Mouse (Mus musculus): ENCODE results near the gene Drg2. TPM values are rescaled to one million over a fixed set of nuclear protein-coding genes. Genes with fewer than 3 reads are reported as not detected.

Drg2 gene
- total RNA-seq, 2 experiments from 2014 or later: 72.1 to 72.3 TPM

DNA sequence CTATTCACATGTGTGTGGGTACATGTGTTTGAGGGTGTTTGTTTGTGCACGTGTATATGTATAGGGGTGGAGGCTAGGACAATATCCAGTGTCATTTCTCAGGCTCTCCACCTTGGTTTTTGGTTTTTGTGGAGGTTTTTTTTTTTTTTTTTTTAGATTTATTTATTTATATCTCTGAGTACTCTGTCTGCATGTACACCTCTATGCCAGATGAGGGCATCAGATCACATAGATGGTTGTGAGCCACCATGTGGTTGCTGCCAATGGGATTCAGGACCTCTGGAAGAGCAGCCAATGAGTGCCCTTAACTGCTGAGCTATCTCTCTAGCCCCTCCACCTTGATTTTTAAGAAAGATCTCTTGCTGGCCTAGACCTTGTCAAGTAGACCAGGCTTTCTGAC lies 3.6 kb downstream of the Drg2 start:
- intact Hi-C loops (cut with DNase I): loop anchor here (10.0 kb wide), 1 partner anchor 87 kb away; no protein-coding TSS in a partner anchor
- DNase-seq: no peak

- intact Hi-C loops (cut with DNase I): no loop called here
- no peak for DNase-seq
Observed at GRCm38 (mm10) chr11:60465943-60466380, 11.6 kb downstream of the Drg2 start.

GRCm38 (mm10) chr11:60469039-60469438 lies 14.6 kb downstream of the Drg2 start, which contains the start of gene Myo15:
Gene Myo15, plus strand, starts transcription at chr11:60469339.
- intact Hi-C loops (cut with DNase I): no loop called here
- no peak for DNase-seq

DNA sequence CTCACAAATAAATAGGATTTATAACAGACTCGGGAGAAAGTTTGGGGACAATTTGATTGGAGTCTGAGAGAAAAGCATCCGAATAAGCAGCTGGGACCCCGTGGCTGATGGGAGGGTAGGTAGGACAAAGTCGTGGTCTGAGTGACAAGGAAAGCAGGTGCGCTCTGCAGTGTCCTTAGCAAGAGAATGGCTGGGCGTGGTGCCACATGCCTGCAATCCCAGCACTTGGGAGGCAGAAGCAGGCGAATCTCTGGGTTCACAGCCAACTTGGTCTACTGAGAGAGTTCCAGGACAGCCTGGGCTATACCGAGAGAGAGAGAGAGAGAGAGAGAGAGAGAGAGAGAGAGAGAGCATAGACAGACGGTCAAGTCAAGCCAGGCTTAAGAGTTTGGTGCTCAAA lies 16.4 kb downstream of the Drg2 start:
- intact Hi-C loops (cut with DNase I): no loop called here
- no peak for DNase-seq

GRCm38 (mm10) chr11:60474534-60474933 lies 20.1 kb downstream of the Drg2 start:
- DNase-seq: no peak
- intact Hi-C loops (cut with DNase I): no loop called here

DNA sequence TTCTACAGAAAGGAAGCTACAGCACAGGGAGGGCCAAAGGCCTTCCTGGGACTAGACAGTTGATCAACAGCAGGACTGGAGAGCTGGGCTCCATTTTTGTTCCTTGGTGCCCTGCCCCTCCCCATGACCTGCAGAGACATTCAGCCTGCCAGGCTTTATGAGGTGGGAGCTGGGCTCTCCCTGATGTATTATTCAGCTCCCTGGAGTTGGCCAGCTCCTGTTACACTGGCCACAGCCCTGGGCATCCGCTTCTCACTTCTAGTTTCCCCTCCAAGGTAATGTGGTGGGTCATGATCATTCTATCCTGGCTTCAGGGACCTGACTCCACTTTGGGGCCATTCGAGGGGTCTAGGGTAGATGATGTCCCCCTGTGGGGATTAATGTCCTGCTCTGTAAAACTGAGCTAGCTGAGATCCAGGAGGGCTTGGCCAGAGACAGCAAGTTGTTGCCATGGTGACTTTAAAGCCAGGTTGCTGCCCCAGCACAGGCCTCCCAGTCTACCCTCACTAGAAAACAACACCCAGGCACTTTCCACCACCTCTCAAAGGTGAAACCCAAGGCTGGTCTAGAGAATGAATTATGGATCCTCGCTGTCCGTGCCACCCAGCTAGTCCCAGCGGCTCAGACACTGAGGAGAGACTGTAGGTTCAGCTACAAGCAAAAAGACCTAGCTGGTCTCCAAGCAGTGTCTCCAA lies 21.4 kb downstream of the Drg2 start:
- intact Hi-C loops (cut with DNase I): no loop called here
- DNase-seq: no peak

- intact Hi-C loops (cut with DNase I): no loop called here
- DNase-seq: no peak
Observed at GRCm38 (mm10) chr11:60478121-60478520, 23.7 kb downstream of the Drg2 start.

DNA sequence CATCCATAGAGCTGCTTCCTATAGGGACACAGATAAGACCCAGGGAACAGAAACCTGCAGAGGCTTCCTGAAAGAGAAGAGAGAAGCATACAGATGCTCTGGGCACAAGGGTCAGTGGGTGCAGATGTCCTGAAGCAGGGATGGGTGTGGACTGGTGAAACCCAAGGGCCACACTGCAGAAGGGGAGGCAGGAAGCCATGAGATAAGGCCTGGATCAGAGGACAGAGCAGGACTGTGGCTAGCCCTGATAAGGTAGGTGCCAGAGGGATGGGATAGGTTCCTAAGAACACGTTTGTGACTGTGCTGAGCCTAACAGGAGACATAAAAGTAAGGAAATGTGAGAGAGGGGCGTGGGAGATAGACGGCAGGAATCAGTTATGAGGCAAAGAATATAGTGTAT lies 31.9 kb downstream of the Drg2 start:
- no peak for DNase-seq
- intact Hi-C loops (cut with DNase I): no loop called here

DNA sequence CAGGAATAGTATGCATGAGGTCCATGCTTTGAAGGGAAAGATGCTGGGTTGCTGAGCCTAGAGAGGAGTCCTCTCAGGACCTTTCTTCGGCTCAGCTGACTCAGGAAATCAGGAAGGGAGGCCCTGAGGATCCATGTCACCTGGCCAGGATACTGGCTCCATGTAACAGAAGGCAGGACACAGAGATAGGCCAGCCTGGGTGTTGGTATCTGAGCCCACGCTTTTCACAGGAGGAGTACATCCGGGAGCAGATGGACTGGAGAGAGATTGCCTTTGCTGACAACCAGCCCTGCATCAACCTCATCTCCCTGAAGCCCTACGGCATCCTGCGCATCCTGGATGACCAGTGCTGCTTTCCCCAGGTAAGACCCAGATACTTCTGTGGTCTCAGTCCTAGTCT lies 38.3 kb downstream of the Drg2 start:
- DNase-seq: no peak
- intact Hi-C loops (cut with DNase I): no loop called here

DNA sequence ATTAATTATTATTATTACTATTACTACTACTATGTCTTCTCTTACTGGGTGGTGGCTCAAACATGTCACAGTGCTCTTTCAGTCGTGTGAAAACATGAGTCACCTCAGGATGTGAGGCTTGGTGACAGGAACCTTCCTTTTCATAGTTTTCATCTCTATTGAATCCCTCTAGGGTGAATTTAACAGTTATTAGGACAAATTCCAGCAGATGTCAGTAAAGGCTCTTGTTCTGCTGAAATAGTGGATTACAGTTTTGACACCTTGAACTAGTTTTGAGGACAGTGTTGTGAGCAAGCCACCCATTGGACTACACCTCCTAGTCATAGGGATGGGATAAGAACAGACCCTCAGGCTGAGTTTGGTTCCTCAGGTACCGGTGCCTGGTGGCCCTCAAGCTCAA lies 41.3 kb downstream of the Drg2 start:
- intact Hi-C loops (cut with DNase I): no loop called here

GRCm38 (mm10) chr11:60507281-60507680 lies 52.9 kb downstream of the Drg2 start:
- intact Hi-C loops (cut with DNase I): no loop called here
- no peak for DNase-seq

More for the DNA sequence above, 41.3 kb downstream of the Drg2 start:
- DNase-seq: no peak

DNA sequence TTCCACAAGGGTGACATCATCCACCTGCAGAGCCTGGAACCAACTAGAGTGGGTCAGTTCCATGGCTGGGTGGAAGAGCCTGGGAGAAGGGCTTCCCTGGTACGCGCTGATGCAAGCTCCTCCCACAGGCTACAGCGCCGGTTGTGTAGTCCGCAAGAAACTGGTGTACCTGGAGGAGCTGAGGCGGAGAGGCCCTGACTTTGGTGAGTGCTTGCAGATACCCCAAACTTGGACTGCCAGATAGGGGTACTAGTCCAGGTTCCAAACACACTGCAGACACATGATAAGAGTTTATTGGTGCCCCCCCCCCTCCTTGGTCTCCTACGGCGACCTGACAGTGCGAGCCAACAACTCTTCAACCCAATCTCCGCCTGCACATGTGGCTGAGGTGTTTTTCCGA lies 54.6 kb downstream of the Drg2 start:
- no peak for DNase-seq
- intact Hi-C loops (cut with DNase I): no loop called here

DNA sequence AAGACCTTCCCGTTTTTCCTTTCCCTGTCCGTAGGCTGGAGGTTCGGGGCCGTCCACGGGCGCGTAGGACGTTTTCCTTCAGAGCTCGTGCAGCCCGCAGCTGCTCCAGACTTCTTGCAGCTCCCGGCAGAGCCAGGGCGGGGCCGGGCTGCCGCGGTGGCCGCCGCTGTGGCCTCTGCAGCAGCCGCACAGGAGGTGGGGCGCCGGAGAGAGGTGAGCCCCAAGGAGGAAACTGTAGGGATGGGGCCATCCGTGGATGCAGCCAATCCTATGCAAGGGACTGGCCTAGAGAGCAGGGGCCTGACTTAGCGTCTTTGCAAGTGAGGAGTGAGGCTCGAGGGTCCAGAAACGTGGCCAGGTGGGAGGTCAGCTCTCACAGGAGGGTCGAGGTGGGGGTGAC lies 55.1 kb downstream of the Drg2 start:
- intact Hi-C loops (cut with DNase I): no loop called here
- DNase-seq: no peak

- no peak for DNase-seq
- intact Hi-C loops (cut with DNase I): no loop called here
Observed at GRCm38 (mm10) chr11:60511893-60512292, 57.5 kb downstream of the Drg2 start.

- intact Hi-C loops (cut with DNase I): no loop called here
Observed at GRCm38 (mm10) chr11:60512520-60512919, 58.1 kb downstream of the Drg2 start.

DNA sequence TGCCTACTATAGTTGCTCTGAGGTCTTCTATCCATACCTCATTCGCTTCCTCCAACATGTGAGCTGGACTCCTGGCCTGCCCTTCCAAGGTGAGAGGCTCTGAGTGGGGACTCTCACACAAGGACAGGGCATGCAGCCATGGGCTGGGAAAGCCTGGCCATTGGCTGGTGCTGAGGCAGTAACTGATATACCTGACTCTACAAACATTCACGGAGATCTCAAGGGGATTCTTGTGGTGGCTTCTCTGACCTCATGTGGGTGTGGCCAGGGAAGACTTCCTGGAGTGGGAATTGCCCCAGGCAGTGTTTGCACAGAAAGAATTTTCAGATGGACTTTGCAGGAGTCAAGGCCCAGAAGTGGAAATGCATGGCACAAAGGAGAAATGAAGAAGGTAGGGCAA lies 60.5 kb downstream of the Drg2 start:
- intact Hi-C loops (cut with DNase I): no loop called here
- no peak for DNase-seq

More at GRCm38 (mm10) chr11:60512520-60512919, 58.1 kb downstream of the Drg2 start:
- no peak for DNase-seq

DNA sequence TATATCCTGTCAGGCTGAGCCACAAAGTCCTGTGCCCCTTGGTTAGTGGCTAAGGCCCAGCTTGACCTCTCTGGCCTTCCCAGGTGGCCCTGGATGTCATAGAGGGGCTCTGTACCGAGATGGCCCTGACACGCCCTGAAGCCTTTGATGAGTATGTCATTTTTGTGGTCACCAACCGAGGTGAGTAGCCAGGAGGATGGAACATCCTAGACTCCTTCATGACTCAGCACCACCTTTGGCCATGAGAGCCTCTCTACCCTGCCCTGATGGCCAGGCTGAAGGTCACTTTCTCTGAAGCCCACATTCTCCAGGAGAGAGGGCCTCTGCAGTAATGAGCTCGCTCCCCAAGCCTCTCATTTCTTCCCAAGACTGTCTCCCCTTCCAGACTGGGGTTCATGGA lies 63.9 kb downstream of the Drg2 start:
- no peak for DNase-seq
- intact Hi-C loops (cut with DNase I): no loop called here

Other genes with a start within 250 kb of the Drg2 start
- 10 to 100 TPM; 60.3 to 67.5 TPM for gene Srebf1, start 232.0 kb upstream of the Drg2 start, total RNA-seq (2021)
- 10 to 100 TPM; 86.8 to 90.6 TPM for gene Tom1l2, start 101.7 kb upstream of the Drg2 start, total RNA-seq (2021)
- gene Drc3, start 101.3 kb upstream of the Drg2 start, total RNA-seq (2021): 1 to 10 TPM; 4.7 to 4.8 TPM
- gene Gid4, start 37.4 kb upstream of the Drg2 start, total RNA-seq (2021): 10 to 100 TPM; 37.8 to 38.4 TPM
- gene Atpaf2, start 36.1 kb upstream of the Drg2 start, total RNA-seq (2021): 10 to 100 TPM; 28.9 to 30.5 TPM
- under 1 TPM; 0.10 to 0.14 TPM for gene Myo15, start 14.7 kb downstream of the Drg2 start, total RNA-seq (2021)
- 10 to 100 TPM; 30.9 to 32.3 TPM for gene Alkbh5, start 81.8 kb downstream of the Drg2 start, total RNA-seq (2021)
- gene Llgl1, start 245.1 kb downstream of the Drg2 start, total RNA-seq (2021): 10 to 100 TPM; 42.2 to 43.4 TPM